ENCODE assay signal across 21 mouse cellular contexts in the genomic region with DNA sequence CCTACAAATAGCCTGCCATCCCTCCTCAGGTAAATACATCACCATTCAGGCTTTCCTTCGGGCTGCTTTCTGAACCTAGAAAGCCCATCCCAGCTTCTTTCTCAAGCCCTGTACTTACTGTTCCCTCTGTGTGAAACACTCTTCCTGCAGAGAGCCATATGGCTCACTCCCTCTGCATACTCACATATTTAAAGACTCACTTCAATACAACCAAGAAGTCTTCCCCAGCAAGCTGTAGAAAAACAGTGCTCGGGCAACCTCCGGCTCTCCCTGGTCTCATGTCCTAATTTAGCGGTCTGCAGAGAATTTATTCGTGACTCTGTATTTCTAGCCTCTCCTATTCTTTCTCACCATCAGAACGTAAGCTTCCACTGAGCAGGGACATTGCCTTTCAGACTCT.
DNase-seq lines count a peak whose midpoint lies in the region; ATAC-seq lines count a peak whose summit lies in the region.
"Had no signal": no experiment of that assay in that cellular context is flagged by ENCODE, and none has a peak within 500 bp of the region (broad histone marks: within the 10 kb centered on the region; RNA-seq: fewer than 3 reads in every experiment).

No protein-coding gene starts in this region.

- no peaks in the 10 kb centered on the region for H3K27me3 ChIP-seq in forebrain, embryonic 13.5 days
- H3K27me3 ChIP-seq: hindbrain, embryonic 12.5 days; limb, embryonic 15.5 days; midbrain, embryonic 15.5 days had no signal

- H3K4me1 ChIP-seq in forebrain, embryonic 13.5 days, result peaks cover 40% of the 10 kb centered on the region

- H3K9ac ChIP-seq in forebrain, embryonic 13.5 days, result no peak overlapping the region
- H3K9ac ChIP-seq: hindbrain, embryonic 12.5 days; limb, embryonic 15.5 days; midbrain, embryonic 15.5 days had no signal

- H3K4me2 ChIP-seq in forebrain, embryonic 13.5 days, result no peak overlapping the region
- H3K4me2 ChIP-seq: hindbrain, embryonic 12.5 days; limb, embryonic 15.5 days; midbrain, embryonic 15.5 days had no signal

- H3K27ac ChIP-seq in forebrain, embryonic 13.5 days, result no peak overlapping the region
- H3K27ac ChIP-seq: embryonic facial prominence, embryonic 10.5 days; hindbrain, embryonic 12.5 days; limb, embryonic 15.5 days; midbrain, embryonic 15.5 days had no signal

- H3K9me3 ChIP-seq in forebrain, embryonic 13.5 days (replicated peaks), result no peaks in the 10 kb centered on the region
- H3K9me3 ChIP-seq: embryonic facial prominence, embryonic 10.5 days; G1E; hindbrain, embryonic 12.5 days; limb, embryonic 15.5 days; midbrain, embryonic 15.5 days had no signal

- intact Hi-C loops in left cerebral cortex, postnatal 4 days (cut with DNase I), result no loop called here
- intact Hi-C loops in left cerebral cortex, postnatal 36 days (cut with DNase I), result loop anchor here (5.0 kb wide), 1 partner anchor 81 kb away; a partner anchor contains a TSS

- H3K36me3 ChIP-seq in forebrain, embryonic 13.5 days (ENCODE audit: poor library complexity, severe bottlenecking), result no peaks in the 10 kb centered on the region
- H3K36me3 ChIP-seq: embryonic facial prominence, embryonic 10.5 days; G1E; hindbrain, embryonic 12.5 days; limb, embryonic 15.5 days; midbrain, embryonic 15.5 days had no signal

- no peak for ATAC-seq in forebrain, embryonic 13.5 days
- ATAC-seq: activated CD4-positive, CD25-positive, alpha-beta regulatory T cell, adult 4 months; inflammation-experienced regulatory T-cells, adult 6 months; lung, postnatal 0 days; midbrain, embryonic 15.5 days had no signal

- 74% methylated on average over 6 of the region's 6 CpGs for WGBS in forebrain, embryonic 13.5 days

- no peak overlapping the region for H3K4me3 ChIP-seq in forebrain, embryonic 13.5 days
- H3K4me3 ChIP-seq: embryonic facial prominence, embryonic 10.5 days; hindbrain, embryonic 12.5 days; limb, embryonic 15.5 days; midbrain, embryonic 15.5 days; myocyte had no signal

- DNase-seq in cerebellum, adult 11-12 months, result peak; percentile 37
- no peak for DNase-seq in cerebellum, adult 11 months
- peak; percentile 22 to 55 for DNase-seq in left cerebral cortex, adult 18-20 months (ENCODE audit: low spot score in 2 of 2)
- no peak for DNase-seq in left cerebral cortex, postnatal 4 days
- DNase-seq in cerebellum, adult 8-10 months, result peak; percentile 17
- peak; percentile 56 to 69 for DNase-seq in left cerebral cortex, postnatal 36 days (ENCODE audit: low spot score in 2 of 2)
- no peak for DNase-seq in embryo, embryonic 10.5 days (ENCODE audit: low spot score)
- DNase-seq: adrenal gland, postnatal 10 days; kidney, adult 2 months; kidney, postnatal 14 days; thymus, postnatal 4 days had no signal

Comparison
In these comparisons a context has a peak if more than half of its experiments do, and no peak if none do; other contexts are left out.
1. DNase-seq: peak in cerebellum, adult 11-12 months (single experiment), left cerebral cortex, adult 18-20 months (2 of 2), cerebellum, adult 8-10 months (single experiment) and left cerebral cortex, postnatal 36 days (2 of 2); none in cerebellum, adult 11 months (single experiment), left cerebral cortex, postnatal 4 days (single experiment) and embryo, embryonic 10.5 days (single experiment).